Mouse (Mus musculus) spleen, adult 18-20 months (tissue): ENCODE results near the gene Dixdc1.

Source experiments
- DNase-seq, 2 experiments: peaks; one replicate each; pipeline ENCODE4 v3.0.0; 2022; ENCODE audit warnings: mixed read lengths in 2 of 2

Dixdc1 gene

DNA sequence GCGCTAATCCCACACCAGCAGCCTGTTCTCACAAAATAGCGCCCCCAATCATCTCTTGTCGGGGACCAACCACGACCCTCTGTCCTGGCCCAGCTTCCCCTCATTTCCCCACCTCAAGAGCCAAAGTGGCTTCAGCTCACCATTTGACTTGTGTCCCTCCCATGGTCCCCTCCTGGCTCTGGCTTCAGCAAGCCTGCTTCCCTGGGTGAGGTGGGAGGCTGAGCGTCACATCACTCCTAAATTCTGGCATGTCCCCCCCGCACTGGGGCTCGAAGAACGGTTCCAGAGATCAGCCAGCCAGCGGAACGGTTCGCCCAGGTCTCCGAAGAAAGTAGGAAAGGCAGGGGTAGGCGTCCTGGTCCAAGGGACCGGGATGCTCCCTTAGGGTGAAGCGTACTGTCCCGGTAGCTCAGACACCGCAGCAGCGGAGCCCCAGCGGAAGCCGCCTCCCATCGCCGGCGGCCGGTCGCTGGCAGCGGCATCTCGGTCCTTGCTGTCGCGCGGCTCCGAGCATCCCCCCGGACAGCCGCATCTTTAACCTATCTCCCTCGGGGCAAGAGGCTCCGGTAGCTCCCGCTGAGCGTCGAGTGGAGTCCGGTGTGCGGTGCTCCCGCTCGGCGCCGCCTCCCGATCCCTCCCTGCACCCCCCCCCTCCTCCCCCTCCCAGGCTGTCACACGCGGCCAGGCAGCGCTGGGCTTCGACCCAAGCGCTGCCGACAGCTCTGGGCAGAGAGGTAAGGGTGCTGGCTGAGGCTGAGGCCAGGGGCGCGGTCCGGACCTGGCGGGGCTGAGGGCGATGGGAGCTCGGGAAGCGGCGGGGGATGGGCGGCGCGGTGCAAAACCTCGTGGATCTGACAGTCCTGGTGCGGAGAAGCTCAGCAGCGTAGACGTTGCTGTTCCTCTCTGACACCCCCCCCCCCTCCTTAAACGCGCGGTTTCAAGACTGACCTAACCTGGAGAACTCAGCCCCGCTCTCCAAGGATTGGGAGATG is 40.6 kb downstream of the Dixdc1 start:
- peak in 1 of 2 experiments; percentile 33 for DNase-seq

DNA sequence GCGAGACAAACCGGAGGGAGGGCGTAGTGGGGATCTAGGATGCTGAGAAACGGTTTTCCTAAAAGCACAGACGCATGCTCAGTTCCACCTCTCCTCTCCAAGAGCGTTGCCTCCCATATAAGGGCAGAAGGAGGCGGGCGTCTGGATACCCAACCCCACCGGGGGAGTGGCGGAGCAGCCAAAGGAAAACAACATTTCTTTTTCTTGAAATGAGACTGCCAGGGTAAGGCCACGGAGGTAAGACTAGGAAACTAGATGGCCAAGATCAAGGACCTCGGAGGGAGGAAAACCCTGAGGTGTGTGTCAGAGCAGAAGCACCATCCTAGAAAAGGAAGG is 41.6 kb downstream of the Dixdc1 start:
- peak in 1 of 2 experiments; percentile 15 for DNase-seq

DNA sequence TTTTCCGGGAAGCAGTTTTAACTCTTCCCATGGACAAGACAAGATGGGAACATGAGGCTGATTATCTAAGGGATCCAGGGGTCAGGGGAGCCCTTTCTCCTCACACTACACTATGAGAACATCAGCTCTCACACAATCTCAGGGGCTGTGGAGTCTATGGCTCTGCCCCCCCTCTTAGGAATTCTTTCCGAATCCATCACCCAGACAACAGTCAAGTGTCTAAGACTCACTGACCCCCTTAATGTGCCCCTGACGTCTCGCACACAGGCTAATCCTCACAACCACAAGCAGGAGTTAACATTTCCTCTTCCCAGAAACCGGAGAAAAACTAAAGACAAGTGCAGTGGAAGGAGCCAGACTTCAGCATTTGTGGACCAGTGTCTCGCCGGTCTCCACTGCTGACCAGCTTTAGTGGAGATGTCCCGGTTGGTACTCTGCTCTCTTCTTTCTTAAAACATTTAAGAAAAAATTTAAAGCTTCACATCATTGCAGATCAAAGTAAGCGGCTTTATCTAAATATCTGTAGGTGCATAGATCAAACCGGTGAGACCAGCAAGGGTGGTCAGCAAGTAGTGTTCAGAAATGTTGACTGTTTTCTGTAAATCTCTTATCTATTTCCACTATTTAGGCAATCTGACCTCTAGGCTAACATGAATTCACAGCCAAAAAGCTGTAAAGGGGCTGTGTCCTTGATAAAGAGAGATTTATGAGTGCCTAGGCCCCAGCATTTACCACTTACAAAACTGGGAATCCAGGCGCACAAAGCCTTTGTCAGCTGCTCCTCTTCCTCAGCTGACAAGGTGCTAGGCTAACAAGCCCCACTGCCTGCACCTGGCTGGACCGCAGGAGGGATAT is 42.2 kb downstream of the Dixdc1 start:
- DNase-seq = no peak

DNA sequence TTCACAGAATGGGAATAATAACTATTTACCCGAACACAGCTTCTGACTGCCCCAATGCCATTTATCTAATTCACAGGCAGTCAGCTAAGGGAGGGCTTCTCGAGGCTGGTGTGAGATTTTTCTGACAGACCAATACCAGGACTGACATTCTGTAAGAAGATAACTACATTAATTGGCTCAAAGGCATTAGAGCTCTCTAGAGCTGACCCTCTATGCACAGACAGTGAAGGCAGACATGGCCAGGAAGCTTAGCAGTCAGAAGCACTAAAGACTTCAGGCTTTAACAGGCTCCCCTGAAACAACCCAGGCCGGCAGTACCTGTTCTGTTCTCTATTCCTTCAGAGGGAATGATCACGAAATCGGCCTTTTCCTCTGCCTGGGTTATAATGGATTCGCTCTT is 44.2 kb downstream of the Dixdc1 start:
- DNase-seq = no peak

DNA sequence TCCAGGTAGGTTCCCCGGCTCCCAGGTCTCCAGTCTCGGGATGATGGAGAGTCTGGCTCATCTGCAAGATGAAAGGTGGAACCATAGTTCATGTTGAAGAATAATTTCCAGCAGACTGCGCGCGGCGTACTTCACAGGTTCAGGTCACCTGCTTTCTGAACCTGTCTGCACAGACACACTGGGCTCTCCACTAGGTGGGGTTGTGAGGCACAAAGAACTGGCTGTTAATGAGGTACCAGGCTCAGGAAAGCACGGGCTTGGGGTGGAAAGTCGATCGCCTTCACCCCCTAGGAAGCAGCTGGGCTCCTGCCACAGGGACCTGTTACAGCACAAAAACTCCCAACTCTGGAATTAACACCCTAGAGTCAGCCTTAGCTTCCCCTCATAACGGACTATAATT is 45.7 kb downstream of the Dixdc1 start:
- peak in 1 of 2 experiments; percentile 10 for DNase-seq

DNA sequence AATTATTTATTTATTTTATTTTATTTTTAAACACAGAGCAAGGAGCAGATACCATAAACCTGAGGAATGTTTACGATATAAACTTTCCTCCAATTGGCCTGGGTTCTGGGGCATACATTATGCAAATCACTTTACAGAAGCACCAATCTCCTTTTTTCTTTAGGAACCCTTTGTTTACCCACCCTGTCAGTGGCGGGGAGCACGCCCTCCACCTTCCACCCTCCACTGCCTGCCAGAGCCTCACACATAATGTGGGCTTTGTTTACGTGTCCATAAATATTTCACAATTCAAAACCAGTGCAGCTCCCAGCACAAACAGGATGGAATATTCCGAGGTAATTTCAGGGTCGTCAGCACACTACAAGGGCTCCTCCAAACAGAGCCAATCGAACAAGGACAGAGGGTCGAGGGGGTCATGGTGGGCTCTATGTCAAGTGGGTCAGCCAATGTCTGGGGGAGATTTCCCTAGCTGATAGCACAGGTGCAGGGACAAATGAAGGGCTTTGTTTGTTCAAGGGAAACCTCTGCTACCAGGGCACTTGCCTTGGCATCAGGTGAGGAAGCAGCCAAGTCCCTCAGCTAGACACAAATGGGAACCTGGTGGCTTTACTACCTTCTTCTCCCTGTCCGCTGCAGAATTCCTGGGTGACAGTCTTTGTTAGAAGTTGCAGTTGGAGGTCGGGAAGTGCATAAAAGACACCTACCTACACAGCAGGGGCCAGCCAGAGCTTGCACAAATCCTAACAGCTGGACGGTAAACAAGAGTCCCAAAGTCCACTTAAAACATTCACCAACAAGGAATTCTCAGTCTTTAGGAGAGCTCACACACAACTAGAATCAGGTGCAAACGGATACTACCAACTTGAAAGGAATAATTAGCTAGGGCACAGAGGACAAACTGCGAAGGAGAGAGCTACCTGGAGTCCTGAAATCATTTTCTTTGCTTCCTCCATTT is 46.4 kb downstream of the Dixdc1 start:
- no peak for DNase-seq

DNA sequence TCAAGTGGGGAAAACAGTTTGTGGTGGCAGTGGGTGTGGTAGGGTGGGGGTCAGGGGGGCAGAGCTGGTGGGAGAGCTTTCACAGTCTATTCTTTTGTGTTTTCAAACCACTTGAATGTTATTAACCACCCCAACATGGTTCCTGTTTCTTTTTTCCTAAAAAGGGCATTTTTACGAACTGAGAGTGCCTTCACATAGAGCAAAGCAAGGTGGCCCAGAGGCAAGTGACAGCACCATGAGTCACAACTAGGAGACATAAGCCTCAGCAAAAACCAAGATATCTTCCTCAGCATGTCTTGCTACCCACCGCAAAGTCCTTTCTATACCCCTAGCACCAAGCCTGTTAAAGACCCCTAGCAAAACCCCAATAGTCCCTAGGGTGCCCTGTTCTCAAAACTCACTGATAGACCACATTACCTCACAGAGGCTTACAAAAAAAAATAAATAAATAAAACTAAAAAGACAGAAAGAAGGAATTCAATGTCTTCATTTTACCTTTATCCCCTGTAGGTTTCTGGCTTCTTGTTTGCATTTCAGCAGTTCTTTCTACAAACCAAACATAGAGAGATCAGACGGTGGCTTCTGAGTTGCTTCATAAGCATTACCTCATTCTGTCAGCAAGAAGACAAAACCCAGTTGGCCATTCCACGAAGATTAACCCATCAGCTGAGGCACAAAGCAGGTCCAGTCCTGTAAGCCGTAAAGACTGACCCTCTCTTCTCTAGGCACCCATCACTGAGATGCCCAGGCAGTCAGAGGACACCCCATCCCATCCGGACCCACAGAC is 52.3 kb downstream of the Dixdc1 start:
- DNase-seq = no peak

DNA sequence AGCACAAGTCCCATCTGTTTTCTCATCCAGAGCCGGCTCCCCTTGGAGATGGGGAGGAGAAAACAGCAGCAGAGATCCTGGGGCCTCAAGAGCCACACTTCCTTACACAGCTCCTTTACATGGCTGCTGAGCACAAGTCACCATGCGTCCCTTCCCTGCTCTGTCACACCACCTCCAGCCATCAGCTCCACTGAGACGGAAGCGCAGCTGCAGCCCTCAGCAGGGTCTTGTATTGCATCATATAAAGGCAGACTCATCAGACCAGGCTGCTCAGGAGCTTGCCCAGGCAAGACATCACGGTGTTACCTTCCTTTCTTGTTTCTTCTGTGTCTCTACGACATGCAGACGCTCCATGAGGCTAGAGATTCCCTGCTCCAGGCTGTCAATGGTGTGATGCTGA is 57.6 kb downstream of the Dixdc1 start:
- DNase-seq = no peak

DNA sequence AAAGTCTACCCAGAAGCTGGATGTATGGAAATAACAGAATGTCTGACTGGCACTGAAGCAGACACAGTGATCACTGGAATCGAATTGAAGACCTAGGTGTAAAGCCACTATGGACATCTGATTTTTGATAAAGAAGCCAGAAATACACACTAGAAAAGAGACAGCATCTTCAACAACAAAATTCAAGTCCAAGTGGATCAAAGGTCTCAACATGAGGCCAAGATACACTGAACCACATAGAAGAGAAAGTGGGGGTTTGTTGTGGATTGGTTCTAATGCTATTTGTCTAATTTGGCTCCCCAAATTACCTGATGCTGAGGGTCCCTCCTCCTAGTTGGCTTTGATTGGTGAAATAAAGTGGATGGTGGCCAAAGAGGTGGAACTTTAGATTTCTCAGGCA is 59.9 kb downstream of the Dixdc1 start:
- DNase-seq = no peak

DNA sequence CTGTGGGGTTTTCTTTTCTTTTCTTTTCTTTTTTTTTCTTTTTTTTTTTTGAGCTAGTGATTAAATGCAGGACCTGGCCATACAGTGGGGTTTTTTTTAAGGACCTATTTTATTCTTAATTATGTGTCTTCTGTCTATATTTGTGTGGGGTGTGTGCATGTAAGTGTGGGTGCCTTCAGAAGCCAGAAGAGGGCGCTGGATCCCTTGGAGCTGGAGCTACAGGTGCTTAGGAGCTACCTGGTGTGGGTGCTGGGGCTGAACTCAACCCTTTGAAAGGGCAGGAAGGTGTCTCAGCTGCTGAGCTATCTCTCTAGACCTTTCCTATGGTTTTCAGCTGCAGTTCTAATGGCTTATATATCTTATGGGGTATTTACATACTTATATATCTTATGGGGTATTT is 64.5 kb downstream of the Dixdc1 start:
- DNase-seq = no peak

DNA sequence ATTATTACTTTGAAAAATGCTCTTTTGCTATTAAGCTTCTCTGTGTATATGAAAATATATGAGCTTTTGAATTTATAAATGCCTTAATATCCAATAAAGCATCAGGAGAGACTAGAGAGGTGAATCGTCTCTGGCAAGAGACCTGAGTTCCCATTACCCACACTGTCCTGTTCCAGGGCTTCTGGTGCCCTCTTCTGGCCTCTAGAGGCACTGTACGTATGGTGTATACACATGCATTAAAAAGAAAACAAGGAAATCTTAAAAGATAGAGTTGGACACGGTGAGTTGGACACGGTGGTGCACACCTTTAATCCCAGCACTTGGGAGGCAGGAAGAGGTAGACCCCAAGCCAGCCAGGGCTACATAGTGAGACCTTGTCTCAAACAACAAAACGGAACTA is 68.6 kb downstream of the Dixdc1 start:
- peak; percentile 29 to 63 for DNase-seq

DNA sequence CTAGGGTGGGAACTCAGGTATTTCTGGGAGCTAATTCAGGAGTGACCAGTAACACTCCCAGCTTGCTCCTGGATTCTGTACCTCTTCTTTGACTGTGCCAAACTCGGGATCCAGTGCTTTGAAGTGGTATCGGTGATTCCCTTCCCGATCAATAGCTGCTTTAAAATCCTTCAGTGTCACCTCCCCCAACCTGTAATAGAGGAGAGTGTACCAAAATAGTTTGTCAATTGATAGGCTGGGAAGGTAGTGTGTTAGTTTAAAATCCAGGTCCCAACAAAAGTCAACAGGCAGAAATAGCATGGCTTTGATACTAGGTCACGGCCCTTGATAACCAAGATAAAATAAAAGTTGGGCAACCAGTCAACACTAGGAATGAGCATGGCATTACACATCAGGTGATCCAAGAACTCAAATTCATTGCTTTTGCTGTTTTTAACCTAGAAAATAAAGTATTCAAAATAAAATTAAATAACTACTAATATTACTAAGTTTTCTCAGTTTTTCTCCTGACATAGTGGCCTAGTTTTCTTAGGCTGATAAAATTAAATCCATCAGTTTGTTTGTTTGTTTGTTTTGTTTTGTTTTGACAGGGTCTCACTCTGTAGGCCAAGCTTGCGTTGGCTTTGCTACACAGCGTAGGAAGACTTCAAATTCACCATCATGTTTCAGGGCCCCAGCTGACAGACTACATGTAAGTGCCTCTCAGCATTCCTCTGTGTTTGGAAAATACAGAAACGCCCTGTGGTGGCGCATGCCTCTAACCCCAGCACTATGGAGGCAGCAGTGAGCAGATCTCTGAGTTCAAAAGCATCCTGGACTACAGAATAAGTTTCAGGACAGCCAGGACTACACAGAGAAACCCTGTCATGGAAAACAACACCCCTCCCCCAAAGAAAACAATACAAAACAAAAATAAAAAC is 71.5 kb downstream of the Dixdc1 start:
- no peak for DNase-seq

DNA sequence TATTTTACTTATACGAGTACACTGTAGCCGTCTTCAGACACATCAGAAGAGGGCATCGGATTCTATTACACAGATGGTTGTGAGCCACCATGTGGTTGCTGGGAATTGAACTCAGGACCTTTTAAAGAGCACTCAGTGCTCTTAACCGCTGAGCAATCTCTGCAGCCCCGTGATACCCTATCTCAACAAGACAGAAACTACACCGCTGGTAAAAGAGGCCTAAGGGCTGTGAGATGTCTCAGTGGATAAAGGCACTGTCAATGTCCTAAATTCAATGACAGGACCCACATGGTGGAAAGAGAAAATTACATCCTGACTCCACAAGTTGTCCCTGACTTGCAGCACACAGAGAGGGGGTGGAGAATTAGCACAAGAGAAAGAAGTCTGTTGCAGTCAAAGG is 72.9 kb downstream of the Dixdc1 start:
- no peak for DNase-seq

DNA sequence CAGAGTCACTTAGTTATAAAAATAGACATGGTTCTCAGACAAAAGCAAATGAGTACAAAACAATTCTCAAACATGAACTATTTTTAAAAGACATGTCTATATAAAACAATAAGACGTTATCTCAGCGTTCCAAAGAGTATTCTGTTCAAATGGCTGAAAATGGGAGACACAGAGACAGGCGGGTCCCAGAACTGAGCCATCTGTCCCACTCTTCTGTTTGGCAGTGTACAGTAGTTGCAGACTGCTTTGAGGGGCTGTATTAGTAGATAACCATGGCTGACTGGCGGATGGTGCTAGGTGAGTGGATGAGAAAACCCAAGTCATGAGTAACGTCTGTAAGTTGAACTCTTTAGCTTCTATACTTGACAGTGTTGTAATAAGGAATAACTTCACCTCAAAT is 74.5 kb downstream of the Dixdc1 start:
- no peak for DNase-seq

DNA sequence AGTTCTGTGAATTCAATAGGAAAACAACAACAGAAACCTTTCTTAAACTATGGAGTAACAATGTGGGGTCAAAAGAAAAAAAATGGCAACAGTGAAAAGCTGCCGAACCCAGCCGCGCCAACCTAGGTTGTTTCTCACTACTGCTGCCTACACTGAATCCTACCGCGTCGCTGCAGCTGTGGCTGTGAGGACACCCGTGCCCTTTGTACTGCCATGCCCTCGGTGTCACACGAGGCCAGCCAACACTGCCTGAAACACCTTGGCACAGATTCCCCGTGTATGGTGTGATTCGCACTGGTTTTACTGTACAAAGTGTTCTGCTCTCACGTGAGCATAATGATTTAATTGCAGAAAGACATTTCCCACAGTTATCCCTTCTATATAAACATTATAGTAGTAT is 78.9 kb downstream of the Dixdc1 start:
- no peak for DNase-seq

DNA sequence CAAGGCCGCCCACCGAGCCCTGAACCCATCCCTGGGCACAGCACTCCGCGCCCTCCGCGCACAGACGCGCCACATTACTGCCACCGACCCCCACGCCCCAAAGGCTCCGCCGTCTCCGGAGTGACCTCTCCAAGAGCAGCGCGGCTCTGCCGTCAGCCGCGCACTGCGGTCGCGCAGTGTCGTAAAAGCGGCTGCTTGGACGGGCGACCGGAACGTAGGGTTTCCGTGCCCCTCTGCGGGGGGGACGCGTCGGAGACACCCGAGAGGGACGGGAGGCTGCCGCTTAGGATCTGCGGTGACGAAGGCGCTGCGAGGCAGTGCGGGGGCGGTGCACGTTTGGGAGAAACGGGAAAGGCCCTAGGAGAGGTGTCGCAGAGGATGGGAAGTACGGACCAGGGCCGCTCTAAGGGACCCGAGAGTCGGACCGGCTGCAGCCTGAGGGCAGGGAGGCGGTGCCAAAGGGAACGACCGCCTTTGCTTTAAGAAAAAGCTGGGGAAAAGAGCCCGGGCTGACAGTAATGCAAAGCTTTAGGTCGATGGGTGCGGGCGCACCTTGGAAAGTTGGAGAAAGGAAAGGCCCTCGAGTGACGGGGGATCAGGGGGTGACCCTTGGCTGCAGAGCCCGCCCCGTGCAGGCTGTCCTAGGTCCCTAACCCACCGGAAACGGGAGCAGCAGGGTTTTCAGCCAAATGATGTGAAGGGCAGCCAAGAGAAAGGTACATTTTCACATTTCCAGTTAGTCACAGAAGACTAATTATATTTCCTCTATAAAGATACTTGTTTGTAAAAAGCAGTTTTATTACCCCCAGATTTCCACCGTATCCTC is 79.7 kb downstream of the Dixdc1 start, which contains the start of gene Dlat:
Gene Dlat (minus strand): TSS at position 389 of the 826 bp plus-strand sequence.
- DNase-seq = peak; percentile 72 to 79

DNA sequence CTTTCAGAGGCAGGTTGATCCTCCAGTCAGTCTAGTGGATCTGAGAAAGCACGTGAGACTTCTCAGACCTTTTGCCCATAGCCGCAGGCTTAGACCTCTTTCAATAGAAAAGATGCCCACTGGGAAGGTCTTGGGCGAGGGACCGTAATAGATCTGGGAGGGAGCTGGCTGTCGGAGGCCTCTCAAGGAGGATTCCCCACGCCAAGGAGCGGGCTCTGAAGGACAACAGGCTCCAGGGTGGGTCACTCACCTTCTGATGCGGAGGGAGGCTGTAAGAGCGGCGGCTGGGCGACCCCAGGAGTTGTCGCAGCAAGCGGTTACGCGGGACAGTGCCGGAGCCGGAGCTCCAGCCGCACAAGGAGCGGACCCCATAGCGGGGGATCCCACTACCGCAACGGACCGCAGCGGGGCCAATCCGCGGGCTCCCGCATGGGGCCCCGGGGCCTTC is 80.4 kb downstream of the Dixdc1 start:
- DNase-seq = no peak

DNA sequence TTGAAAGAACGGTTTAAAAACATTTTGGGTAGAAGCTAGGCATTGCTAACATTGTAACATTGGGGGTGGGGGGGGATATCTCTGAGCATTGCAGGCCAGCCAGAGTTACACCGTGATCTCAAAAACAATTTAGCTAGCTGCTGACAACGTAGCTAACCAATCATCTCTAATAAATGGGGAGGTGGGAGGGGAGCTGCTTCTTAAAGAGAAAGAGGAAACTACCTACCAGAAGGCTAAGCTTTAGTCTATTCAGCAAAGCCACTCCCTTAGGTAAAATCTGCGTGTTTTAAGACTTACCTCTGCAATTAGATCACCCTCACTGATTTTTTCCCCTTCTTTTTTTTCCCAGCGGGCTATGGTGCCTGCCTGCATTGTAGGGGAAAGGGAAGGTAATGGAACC is 80.9 kb downstream of the Dixdc1 start:
- DNase-seq = no peak

DNA sequence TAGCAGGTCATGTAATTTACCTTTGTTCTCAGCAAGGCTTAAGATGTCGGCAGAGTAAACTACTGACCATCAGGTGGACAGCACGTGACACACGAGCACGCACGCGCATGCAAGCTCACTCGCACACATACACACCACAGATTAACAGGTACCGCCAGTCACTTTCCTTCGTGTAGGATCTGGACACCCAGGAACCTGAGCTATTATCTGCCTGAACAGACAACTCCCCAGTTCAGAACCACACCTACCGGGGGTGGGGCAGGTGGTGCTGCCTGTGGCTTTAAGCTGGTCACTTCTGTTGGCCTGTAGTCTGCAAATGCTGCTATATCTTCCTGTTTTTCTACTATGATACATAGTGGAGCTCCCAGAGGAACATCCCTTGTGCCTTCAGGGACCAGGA is 88.8 kb downstream of the Dixdc1 start:
- no peak for DNase-seq
